Mouse (Mus musculus) testis, adult 2 months (tissue): ENCODE results near the gene Uap1.

Source experiments
- CTCF ChIP-seq: fragments of 200-500 bp; IDR thresholded peaks from 2 replicates; pipeline ENCODE4 v1.5.1; 2012; ENCODE audit warnings: low read depth, mild to moderate bottlenecking, inconsistent platforms, low read length, moderate library complexity; ENCODE audit not compliant: control insufficient read depth, insufficient read depth, insufficient replicate concordance
- POLR2A ChIP-seq: fragments of 200-500 bp; IDR thresholded peaks from 2 replicates; pipeline ENCODE4 v1.6.1; 2012; ENCODE audit warnings: low read depth, mild to moderate bottlenecking, inconsistent platforms, low read length, moderate library complexity; ENCODE audit not compliant: control insufficient read depth

DNA sequence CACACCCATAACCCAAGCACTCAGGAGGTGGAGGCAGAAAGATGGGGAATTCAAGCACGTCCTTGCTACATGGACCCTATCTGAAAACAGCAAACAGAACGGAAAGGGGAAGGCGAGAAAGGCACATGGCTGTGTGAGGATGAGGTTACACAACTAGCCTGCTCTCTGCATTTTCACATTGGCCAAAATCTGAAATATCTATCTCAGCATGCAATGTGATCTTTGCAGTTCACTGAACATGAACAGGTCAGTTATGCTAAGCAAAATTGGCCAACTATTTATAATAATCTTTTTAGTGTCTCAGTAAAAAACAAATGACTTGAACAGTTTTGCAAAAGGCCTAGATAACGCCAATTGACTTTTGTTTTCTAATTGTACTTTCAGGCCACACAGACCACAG lies 25.0 kb downstream of the Uap1 start:
- TF ChIP-seq POLR2A (no peak), CTCF (no peak)
